Mouse (Mus musculus): Measurements from ENCODE around the gene Nr3c2. TPM values are rescaled to one million over a fixed set of nuclear protein-coding genes. Genes with fewer than 3 reads are reported as not detected.

Nr3c2 gene
- 4.8 and 5.0 TPM in 2 replicates for polyA plus RNA-seq (2015; fragmentation: Nextera tagmentation; extraction: Ambion mirVana)

DNA sequence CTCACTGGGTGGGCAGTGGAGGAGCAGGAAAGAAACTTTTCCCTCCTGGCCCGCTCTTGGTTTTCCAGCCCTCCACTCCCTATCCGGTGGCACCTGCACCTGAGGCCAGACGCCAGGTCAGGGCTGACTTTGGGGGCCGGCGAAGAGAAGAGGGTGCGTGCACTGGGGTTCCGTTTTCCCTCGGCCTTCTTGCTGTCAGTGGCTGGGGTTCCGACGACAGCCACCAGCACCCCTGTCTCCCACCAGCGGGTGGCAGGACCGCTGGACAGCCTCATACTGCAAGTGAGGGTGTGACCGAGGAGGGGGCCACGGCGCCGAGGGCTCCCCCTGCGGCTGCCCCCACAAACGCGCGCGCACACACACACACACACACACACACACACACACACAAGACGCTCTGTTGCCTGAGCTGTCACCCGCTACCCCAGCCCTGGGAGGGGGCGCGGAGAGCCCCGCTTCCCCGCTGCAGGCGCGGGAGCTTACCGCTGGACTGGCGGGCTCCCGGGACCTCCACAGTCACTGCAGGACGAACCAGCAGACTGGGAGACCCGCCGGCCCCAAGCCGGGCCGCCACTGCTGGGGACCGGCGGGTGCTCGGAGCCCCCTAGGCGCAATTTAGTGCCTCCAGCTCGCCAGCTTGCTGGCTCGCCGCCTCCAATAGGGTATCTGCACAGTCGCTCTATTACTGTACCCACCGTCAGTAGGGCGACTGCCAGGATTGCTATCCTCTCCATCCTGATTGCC is at the start of gene Nr3c2:
TSS of gene Nr3c2 (plus strand) at position 32 of the 744 bp plus-strand sequence.
- H3K4me2 ChIP-seq, result peak within 1 kb of the TSS; percentile 98
- no peaks in the 10 kb centered on the region for H3K9me3 ChIP-seq (replicated peaks)
- no peaks in the 10 kb centered on the region for H3K36me3 ChIP-seq
- H3K27ac ChIP-seq, result peak within 1 kb of the TSS; percentile 63
- peak within 1 kb of the TSS; percentile 77 for H3K4me3 ChIP-seq
- under 1% methylated on average over 44 of the region's 47 CpGs for WGBS
- H3K9ac ChIP-seq, result peak within 1 kb of the TSS; percentile 75
- ATAC-seq (replicated peaks; ENCODE audit: insufficient number of reproducible peaks, insufficient read depth, low FRiP score, low read depth), result no peak
- H3K4me1 ChIP-seq (replicated peaks), result peaks cover 20% of the 10 kb centered on the region
- no peaks in the 10 kb centered on the region for H3K27me3 ChIP-seq

DNA sequence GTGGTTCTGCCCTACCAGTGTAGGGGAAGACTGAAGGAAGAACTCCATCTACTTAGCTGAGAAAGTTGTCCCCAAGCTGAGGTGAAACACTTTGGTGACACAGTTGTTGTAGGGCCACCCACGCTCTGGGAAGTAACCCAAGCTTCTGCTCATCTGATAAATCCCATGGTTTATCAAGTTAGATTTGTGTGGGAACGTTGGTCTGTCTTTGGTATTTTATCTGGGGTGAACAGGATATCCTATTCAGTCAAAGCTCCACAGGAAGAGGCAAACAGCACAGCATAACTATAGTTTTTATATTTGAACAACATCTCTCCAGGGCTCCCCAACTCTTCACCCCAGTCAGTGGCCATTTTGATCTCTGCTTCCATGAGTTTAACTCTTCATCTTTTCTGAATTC is 40.7 kb upstream of the Nr3c2 start:
- WGBS, result 50% methylated on average over 2 of the region's 2 CpGs
- Histone ChIP-seq H3K36me3 (no peaks in the 10 kb centered on the region), H3K4me1 (replicated peaks) (no peaks in the 10 kb centered on the region), H3K27ac (no peak overlapping the region), H3K9me3 (replicated peaks) (no peaks in the 10 kb centered on the region), H3K4me3 (no peak overlapping the region), H3K4me2 (no peak overlapping the region), H3K27me3 (no peaks in the 10 kb centered on the region), H3K9ac (no peak overlapping the region)
- ATAC-seq (replicated peaks; ENCODE audit: insufficient number of reproducible peaks, insufficient read depth, low FRiP score, low read depth), result no peak

DNA sequence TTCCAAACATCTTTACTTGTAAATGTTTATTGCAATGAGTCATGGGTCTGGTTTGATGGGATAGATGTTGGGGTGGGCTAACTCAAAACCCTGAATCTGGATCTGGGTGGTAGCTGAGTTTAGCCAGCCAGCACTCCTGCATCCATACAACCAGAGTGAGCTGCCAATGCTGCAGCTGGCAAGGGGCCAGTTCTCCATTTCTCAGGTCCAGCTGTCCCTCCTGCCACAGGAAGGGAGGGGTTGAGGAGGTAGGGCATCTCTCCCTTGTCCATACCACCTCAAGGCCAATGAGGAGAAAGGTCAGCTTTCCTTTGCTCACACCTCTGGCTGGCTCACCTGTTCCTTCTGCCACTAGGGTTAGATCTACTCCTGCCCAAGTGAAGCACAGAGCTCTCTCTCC is 39.5 kb upstream of the Nr3c2 start:
- Histone ChIP-seq H3K4me3 (no peak overlapping the region), H3K27me3 (no peaks in the 10 kb centered on the region), H3K4me1 (replicated peaks) (no peaks in the 10 kb centered on the region), H3K9ac (no peak overlapping the region), H3K36me3 (no peaks in the 10 kb centered on the region), H3K4me2 (no peak overlapping the region), H3K27ac (no peak overlapping the region), H3K9me3 (replicated peaks) (no peaks in the 10 kb centered on the region)
- no peak for ATAC-seq (replicated peaks; ENCODE audit: insufficient number of reproducible peaks, insufficient read depth, low FRiP score, low read depth)

DNA sequence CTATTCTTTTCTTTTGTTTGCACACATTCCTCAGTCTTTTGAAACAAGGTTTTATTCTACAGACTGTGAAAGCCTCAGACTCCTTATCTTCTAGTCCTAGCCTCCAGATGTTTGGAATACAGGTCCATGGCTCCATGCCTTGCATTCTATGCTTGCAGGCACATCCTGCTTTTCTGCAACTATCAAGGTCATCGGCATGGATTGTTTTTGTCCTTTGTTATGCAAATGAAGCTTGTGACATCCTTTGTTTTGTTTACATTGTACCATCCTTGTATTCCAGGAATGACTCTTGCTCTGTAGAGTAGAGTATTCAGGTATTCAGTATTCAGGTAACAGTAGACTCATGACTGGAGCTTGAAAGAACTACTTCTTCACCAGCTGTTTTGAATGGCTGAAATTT is 36.2 kb upstream of the Nr3c2 start:
- Histone ChIP-seq H3K27ac (no peak overlapping the region), H3K4me1 (replicated peaks) (no peaks in the 10 kb centered on the region), H3K4me2 (no peak overlapping the region), H3K9ac (no peak overlapping the region), H3K9me3 (replicated peaks) (no peaks in the 10 kb centered on the region), H3K4me3 (no peak overlapping the region), H3K36me3 (no peaks in the 10 kb centered on the region), H3K27me3 (no peaks in the 10 kb centered on the region)
- WGBS, result 84% methylated on average over 1 of the region's 1 CpGs
- ATAC-seq (replicated peaks; ENCODE audit: insufficient number of reproducible peaks, insufficient read depth, low FRiP score, low read depth), result no peak

DNA sequence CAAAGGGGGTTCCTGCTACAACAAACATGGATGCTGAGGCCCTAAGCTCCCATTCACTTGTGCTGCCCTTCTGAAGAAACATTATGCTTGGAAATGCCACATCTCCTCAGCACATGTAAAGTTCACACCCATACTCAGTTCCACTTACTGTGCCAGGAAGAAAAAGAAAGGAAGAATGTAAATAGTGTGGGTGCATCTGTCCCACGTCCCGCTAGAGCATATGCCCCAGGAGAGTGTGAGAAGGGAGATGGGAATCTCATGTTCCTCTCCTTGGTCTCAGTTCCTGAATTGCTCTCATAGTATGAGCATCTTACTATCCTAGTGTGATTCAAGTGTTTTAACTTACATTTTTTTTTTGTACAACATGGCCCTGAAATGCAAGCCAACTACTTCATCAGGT is 22.4 kb upstream of the Nr3c2 start:
- Histone ChIP-seq H3K36me3 (no peaks in the 10 kb centered on the region), H3K4me1 (replicated peaks) (no peaks in the 10 kb centered on the region), H3K4me3 (no peak overlapping the region), H3K27ac (no peak overlapping the region), H3K4me2 (no peak overlapping the region), H3K27me3 (no peaks in the 10 kb centered on the region), H3K9ac (no peak overlapping the region), H3K9me3 (replicated peaks) (no peaks in the 10 kb centered on the region)
- no peak for ATAC-seq (replicated peaks; ENCODE audit: insufficient number of reproducible peaks, insufficient read depth, low FRiP score, low read depth)
- 92% methylated on average over 2 of the region's 2 CpGs for WGBS

DNA sequence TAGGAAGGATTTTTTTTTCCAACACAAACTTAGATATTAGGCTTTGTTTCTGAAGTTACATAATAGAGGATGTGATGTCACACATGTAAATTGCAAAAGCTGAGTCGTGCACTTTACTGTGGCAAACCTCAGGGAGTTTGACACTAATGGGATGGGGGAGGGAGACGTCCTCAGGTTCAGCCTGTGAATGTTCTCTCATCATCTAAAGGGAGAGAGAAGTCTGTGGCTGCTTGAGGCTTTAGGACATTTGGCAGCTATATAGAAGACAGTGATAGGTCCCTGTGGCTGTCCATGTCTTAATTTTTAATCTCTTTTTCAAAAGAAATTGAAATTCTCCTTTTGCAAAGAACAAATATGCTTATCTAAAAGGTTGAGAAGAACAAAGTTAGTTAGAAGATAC is 2.2 kb upstream of the Nr3c2 start:
- Histone ChIP-seq H3K27me3 (no peaks in the 10 kb centered on the region), H3K27ac (no peak overlapping the region), H3K36me3 (no peaks in the 10 kb centered on the region), H3K9ac (no peak overlapping the region), H3K4me1 (replicated peaks) (peaks cover 20% of the 10 kb centered on the region), H3K4me3 (no peak overlapping the region), H3K4me2 (no peak overlapping the region), H3K9me3 (replicated peaks) (no peaks in the 10 kb centered on the region)
- WGBS, result 8% methylated on average over 2 of the region's 2 CpGs
- no peak for ATAC-seq (replicated peaks; ENCODE audit: insufficient number of reproducible peaks, insufficient read depth, low FRiP score, low read depth)

DNA sequence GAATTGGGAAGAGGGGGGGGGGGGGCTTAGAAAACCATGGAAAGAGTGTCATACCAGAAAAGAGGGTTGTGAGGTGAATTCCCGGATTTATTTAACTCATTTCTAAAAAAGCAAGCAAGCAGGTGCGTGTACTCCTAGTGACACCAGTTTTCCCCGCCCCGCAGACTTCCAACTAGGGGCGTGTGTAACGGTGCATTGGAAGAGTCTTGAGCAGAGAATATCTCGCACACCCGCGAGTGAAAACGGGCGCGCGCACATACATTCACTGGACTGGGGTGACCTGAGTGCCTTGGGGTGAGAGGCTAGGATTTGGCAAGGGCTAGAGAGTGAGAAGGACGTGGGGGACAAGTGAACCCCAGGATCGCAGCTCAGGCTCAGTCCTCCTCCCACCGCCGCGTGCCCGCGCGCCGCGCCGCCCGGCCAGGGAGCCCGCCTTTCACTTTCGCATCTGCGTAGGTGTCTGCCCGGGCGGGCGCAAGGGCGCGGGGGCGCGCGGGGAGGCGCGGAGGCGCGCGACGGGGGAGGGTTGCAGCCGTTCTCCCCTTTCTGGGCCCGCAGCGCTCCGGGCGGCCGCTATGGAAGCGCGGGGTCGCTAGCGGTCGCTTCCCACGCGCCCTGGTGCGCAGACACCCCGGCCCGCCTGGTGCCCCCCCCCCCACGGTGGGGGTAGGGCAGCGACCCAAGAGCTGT is 376 bp upstream of the Nr3c2 start:
- H3K4me3 ChIP-seq, result peak overlapping the region; percentile 77
- no peaks in the 10 kb centered on the region for H3K36me3 ChIP-seq
- H3K27ac ChIP-seq, result peak overlapping the region; percentile 63
- peaks cover 20% of the 10 kb centered on the region for H3K4me1 ChIP-seq (replicated peaks)
- H3K9ac ChIP-seq, result peak overlapping the region; percentile 75
- peak overlapping the region; percentile 98 for H3K4me2 ChIP-seq
- WGBS, result under 1% methylated on average over 44 of the region's 60 CpGs
- H3K9me3 ChIP-seq (replicated peaks), result no peaks in the 10 kb centered on the region
- ATAC-seq (replicated peaks; ENCODE audit: insufficient number of reproducible peaks, insufficient read depth, low FRiP score, low read depth), result peak; percentile 36
- H3K27me3 ChIP-seq, result no peaks in the 10 kb centered on the region

DNA sequence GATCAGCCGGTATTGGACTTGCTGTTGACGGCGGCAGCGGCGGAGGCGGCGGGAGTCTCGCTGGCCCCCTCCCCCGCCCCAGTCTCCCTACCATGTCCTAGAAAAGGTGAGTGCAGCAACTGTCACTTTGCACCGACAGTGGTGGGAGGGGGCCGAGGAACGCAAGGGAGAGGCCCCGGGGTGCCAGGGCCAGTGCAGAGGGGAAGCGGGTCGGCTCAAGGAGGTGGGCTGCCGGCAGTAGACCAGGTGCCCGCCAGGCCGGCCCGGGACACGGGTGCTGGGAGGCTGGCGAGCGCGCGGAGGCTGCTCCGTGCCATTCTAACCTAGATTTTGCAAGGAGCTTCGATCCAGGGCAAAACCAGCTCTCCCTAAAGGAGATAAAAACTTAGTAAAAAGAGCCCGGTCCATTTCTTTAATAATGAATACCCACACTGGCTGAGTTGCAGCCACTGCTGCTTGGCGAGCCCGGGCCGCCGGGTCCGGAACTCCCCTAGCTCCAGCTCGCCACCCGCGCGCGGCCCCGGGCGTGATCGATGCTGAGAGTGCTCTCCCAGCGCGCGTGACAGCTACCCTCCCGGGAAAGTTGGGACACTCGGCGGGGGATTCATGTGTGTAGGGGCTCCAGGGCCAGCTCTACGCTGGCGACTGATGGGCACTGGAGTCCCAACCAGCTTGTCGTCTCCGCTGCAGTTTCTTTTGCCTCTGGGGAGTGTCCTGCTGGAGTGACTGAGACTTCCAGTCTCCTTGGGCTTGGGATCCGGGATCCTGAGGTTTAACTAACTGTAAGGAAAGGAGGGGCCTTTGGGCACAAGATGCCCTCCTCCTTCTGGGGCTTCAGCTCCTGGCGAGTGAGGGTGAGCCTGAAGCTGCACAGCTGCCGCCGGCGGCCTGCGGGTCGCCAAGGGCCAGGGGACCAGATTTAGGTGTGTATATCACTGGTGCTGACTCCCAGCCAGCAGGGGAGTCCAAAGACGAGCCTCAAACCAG is 1.2 kb downstream of the Nr3c2 start:
- H3K4me2 ChIP-seq, result peak overlapping the region; percentile 98
- peaks cover 20% of the 10 kb centered on the region for H3K4me1 ChIP-seq (replicated peaks)
- no peak for ATAC-seq (replicated peaks; ENCODE audit: insufficient number of reproducible peaks, insufficient read depth, low FRiP score, low read depth)
- no peaks in the 10 kb centered on the region for H3K27me3 ChIP-seq
- no peaks in the 10 kb centered on the region for H3K9me3 ChIP-seq (replicated peaks)
- H3K27ac ChIP-seq, result no peak overlapping the region
- under 1% methylated on average over 58 of the region's 58 CpGs for WGBS
- H3K4me3 ChIP-seq, result peak overlapping the region; percentile 77
- H3K9ac ChIP-seq, result peak overlapping the region; percentile 75
- H3K36me3 ChIP-seq, result no peaks in the 10 kb centered on the region

DNA sequence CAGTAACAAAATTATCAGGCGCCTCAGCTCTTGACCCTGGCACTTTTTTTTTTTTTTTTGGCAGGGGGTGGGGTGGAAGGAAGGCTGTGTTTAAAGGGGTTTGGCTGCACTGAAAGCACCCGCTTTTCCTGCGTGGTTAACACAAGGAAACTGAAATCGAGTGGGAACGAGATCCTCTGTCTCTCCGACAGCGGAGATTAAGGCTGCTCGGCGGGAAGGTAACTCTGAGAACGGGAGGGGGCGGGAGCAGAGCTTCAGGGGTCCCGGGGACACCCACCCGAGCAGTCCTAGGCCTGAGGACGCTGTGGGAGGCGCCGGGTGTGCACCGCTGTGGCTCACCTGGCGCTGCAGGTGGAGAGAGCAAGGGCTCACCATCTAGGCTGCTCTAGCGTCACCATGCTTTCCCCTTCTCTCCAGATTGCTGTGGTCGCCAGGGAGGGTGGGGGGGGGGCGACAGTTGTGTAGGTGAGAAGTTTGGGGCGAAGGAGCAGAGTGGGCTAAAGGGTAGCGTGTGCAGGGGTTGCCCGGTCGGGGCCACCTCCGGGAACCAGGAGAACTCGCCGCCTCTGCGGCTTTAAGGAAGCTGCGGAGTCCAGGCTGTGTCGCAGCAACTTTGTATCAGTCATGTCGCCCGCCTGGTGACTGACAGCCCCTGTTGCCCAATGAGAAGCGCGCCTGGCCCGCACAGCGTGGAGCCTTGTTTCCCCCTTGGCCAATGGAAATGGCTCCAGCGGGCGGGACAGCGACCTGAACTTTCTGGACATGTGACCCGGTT is 2.4 kb downstream of the Nr3c2 start:
- peak overlapping the region; percentile 98 for H3K4me2 ChIP-seq
- peak; percentile 96 for ATAC-seq (replicated peaks; ENCODE audit: insufficient number of reproducible peaks, insufficient read depth, low FRiP score, low read depth)
- H3K27me3 ChIP-seq, result no peaks in the 10 kb centered on the region
- no peaks in the 10 kb centered on the region for H3K9me3 ChIP-seq (replicated peaks)
- H3K27ac ChIP-seq, result no peak overlapping the region
- peak overlapping the region; percentile 77 for H3K4me3 ChIP-seq
- H3K4me1 ChIP-seq (replicated peaks), result peaks cover 20% of the 10 kb centered on the region
- peak overlapping the region; percentile 75 for H3K9ac ChIP-seq
- under 1% methylated on average over 41 of the region's 41 CpGs for WGBS
- H3K36me3 ChIP-seq, result no peaks in the 10 kb centered on the region

DNA sequence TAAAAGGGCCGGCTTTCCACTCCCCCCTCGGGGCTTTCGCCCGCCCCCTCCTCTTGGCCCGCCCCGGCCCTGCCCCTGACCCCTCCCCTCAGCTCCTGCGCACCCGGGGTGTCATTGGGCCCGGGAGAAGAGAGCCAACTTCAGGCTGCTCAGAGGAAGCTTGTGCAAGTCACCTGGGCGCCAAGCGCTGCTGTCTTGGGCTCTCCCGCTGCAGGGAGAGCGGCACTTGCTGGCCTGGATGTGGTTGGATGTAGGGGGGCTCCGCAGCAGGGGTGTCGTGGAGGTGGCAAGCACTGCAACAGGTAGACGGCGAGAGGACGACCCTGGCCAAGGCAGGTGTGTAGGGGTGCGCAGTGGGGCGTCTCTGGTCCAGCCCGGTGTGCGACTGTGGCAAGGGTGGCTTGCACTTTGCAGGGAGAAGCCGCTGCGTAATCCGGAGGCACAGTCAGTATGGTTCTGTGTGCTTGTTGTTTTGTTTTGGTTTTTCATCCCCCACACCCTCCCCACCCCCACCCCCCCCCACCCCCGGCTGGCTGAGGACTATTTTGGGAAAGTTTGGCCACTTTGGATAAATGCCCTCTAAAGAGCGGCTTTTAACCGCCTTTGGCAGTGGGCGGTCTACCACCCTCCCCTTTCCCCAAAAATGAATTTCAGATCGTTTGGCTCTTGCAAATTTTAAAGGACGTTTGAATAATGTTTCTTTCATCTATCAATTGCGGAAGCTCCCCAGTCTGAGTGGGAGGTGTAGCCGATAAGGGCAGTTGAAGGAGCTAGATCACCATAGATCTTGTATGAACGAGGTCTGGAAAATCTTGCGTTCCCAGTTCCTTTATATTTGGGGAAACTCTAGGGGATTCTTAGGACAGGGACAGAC is 3.2 kb downstream of the Nr3c2 start:
- Histone ChIP-seq H3K4me2 (peak overlapping the region; percentile 98), H3K36me3 (no peaks in the 10 kb centered on the region), H3K27ac (no peak overlapping the region; the same call in 1 of the 2 replicates), H3K4me1 (replicated peaks) (peaks cover 20% of the 10 kb centered on the region), H3K27me3 (no peaks in the 10 kb centered on the region), H3K4me3 (peak overlapping the region; percentile 77), H3K9ac (peak overlapping the region; percentile 68), H3K9me3 (replicated peaks) (no peaks in the 10 kb centered on the region)
- no peak for ATAC-seq (replicated peaks; ENCODE audit: insufficient number of reproducible peaks, insufficient read depth, low FRiP score, low read depth)
- WGBS, result under 1% methylated on average over 35 of the region's 35 CpGs
